Mouse (Mus musculus) neural tube, embryonic 12.5 days (tissue): Measurements from ENCODE around the gene Armh2. TPM values are rescaled to one million over a fixed set of nuclear protein-coding genes. Genes with fewer than 3 reads are reported as not detected.

Experiments used
- ATAC-seq: fragments of 200-750 bp; cut with Nextera tagmentation; 2 replicates; pipeline ENCODE4 v1.8.0; 2017; ENCODE audit warnings: low read depth, mild to moderate bottlenecking, moderate TSS enrichment, moderate library complexity; ENCODE audit not compliant: low FRiP score
- H3K27ac ChIP-seq: fragments of 300-500 bp; sonication (generic); 2 replicates; pipeline ENCODE4 v1.5.1; 2016
- H3K27me3 ChIP-seq: fragments of 300-500 bp; sonication (generic); replicated peaks from 2 replicates; pipeline ENCODE4 v1.6.1; 2016; ENCODE audit warnings: mild to moderate bottlenecking
- H3K36me3 ChIP-seq: fragments of 300-500 bp; sonication (generic); 2 replicates; pipeline ENCODE4 v1.6.1; 2016; ENCODE audit warnings: mild to moderate bottlenecking
- H3K4me1 ChIP-seq: fragments of 300-500 bp; sonication (generic); 2 replicates; pipeline ENCODE4 v1.6.1; 2016
- H3K4me2 ChIP-seq: fragments of 300-500 bp; sonication (generic); replicated peaks from 2 replicates; pipeline ENCODE4 v1.6.1; 2016; ENCODE audit warnings: mild to moderate bottlenecking
- H3K4me3 ChIP-seq: fragments of 300-500 bp; sonication (generic); 2 replicates; pipeline ENCODE4 v1.5.1; 2016
- H3K9ac ChIP-seq: fragments of 300-500 bp; sonication (generic); 2 replicates; pipeline ENCODE4 v1.6.1; 2016; ENCODE audit warnings: mild to moderate bottlenecking
- H3K9me3 ChIP-seq: fragments of 300-500 bp; sonication (generic); 2 replicates; pipeline ENCODE4 v1.6.1; 2016; ENCODE audit warnings: mild to moderate bottlenecking
- WGBS: fragments of 180-500 bp; shearing (Covaris S2); methylation state at CpG from one replicate; pipeline ENCODE4 v1.1.7; 2016; 5-methylcytosine and 5-hydroxymethylcytosine counted together
- polyA plus RNA-seq: library from polyadenylated mRNA; unstranded; fragments of >200 nt; fragmentation: Nextera tagmentation; extraction: Ambion mirVana; gene quantifications from 2 replicates; pipeline ENCODE4 v1.2.1, GENCODE M21; 2016

Armh2 gene
- not detected in 2 replicates for polyA plus RNA-seq

GRCm38 (mm10) chr13:24741028-24741427, at the start of gene Armh2:
Armh2 (plus strand) TSS chr13:24741232.
- Histone ChIP-seq H3K36me3 (no peaks in the 10 kb centered on the region), H3K4me1 (no peaks in the 10 kb centered on the region), H3K9ac (no peak within 1 kb of the TSS), H3K4me3 (no peak within 1 kb of the TSS), H3K4me2 (no peak within 1 kb of the TSS), H3K27ac (no peak within 1 kb of the TSS), H3K9me3 (no peaks in the 10 kb centered on the region), H3K27me3 (no peaks in the 10 kb centered on the region)
- WGBS = 71% methylated on average over 10 of the region's 10 CpGs
- no peak for ATAC-seq

GRCm38 (mm10) chr13:24693312-24693711, 47.7 kb upstream of the Armh2 start:
- Histone ChIP-seq H3K9me3 (no peaks in the 10 kb centered on the region), H3K27me3 (no peaks in the 10 kb centered on the region), H3K27ac (no peak overlapping the region), H3K4me2 (no peak overlapping the region), H3K9ac (no peak overlapping the region), H3K36me3 (no peaks in the 10 kb centered on the region), H3K4me1 (no peaks in the 10 kb centered on the region), H3K4me3 (no peak overlapping the region)
- 94% methylated on average over 7 of the region's 7 CpGs for WGBS
- ATAC-seq = no peak

- Histone ChIP-seq H3K9ac (no peak overlapping the region), H3K36me3 (no peaks in the 10 kb centered on the region), H3K27me3 (no peaks in the 10 kb centered on the region), H3K4me3 (no peak overlapping the region), H3K4me2 (no peak overlapping the region), H3K4me1 (no peaks in the 10 kb centered on the region), H3K27ac (no peak overlapping the region), H3K9me3 (no peaks in the 10 kb centered on the region)
- ATAC-seq = no peak
- WGBS = 87% methylated on average over 4 of the region's 4 CpGs
Observed at GRCm38 (mm10) chr13:24698746-24699145, 42.3 kb upstream of the Armh2 start.

GRCm38 (mm10) chr13:24702128-24702527, 38.9 kb upstream of the Armh2 start:
- WGBS = 84% methylated on average over 5 of the region's 5 CpGs
- no peak for ATAC-seq
- Histone ChIP-seq H3K9me3 (no peaks in the 10 kb centered on the region), H3K36me3 (no peaks in the 10 kb centered on the region), H3K27me3 (no peaks in the 10 kb centered on the region), H3K4me3 (no peak overlapping the region), H3K27ac (no peak overlapping the region), H3K4me1 (no peaks in the 10 kb centered on the region), H3K9ac (no peak overlapping the region), H3K4me2 (no peak overlapping the region)

- Histone ChIP-seq H3K27me3 (no peaks in the 10 kb centered on the region), H3K9me3 (no peaks in the 10 kb centered on the region), H3K9ac (no peak overlapping the region), H3K36me3 (peaks cover 4% of the 10 kb centered on the region; the same call in 1 of the 2 replicates), H3K4me2 (no peak overlapping the region), H3K27ac (no peak overlapping the region), H3K4me3 (no peak overlapping the region), H3K4me1 (0 out of 2 replicates have a peak, but pooled peaks cover 8% of the 10 kb centered on the region)
- WGBS = 67% methylated on average over 12 of the region's 12 CpGs
- ATAC-seq = no peak
Observed at GRCm38 (mm10) chr13:24709656-24710396, 31.2 kb upstream of the Armh2 start.

- Histone ChIP-seq H3K4me1 (0 out of 2 replicates have a peak, but pooled peaks cover 14% of the 10 kb centered on the region), H3K4me2 (no peak overlapping the region), H3K4me3 (no peak overlapping the region), H3K27ac (no peak overlapping the region), H3K27me3 (no peaks in the 10 kb centered on the region), H3K36me3 (peaks cover 4% of the 10 kb centered on the region), H3K9me3 (no peaks in the 10 kb centered on the region), H3K9ac (no peak overlapping the region)
- no peak for ATAC-seq
- 51% methylated on average over 7 of the region's 7 CpGs for WGBS
Observed at GRCm38 (mm10) chr13:24710968-24711367, 30.1 kb upstream of the Armh2 start.

GRCm38 (mm10) chr13:24712581-24713130, 28.4 kb upstream of the Armh2 start:
- ATAC-seq = no peak
- Histone ChIP-seq H3K27ac (no peak overlapping the region), H3K9ac (no peak overlapping the region), H3K27me3 (no peaks in the 10 kb centered on the region), H3K36me3 (peaks cover 7% of the 10 kb centered on the region), H3K9me3 (no peaks in the 10 kb centered on the region), H3K4me1 (0 out of 2 replicates have a peak, but pooled peaks cover 14% of the 10 kb centered on the region), H3K4me3 (no peak overlapping the region), H3K4me2 (no peak overlapping the region)
- WGBS = 87% methylated on average over 7 of the region's 7 CpGs

GRCm38 (mm10) chr13:24713434-24714000, 27.5 kb upstream of the Armh2 start:
- H3K27ac ChIP-seq = no peak overlapping the region
- 10% methylated on average over 16 of the region's 16 CpGs for WGBS
- peak; percentile 73 for ATAC-seq
- peak overlapping the region; percentile 42 for H3K4me2 ChIP-seq
- H3K36me3 ChIP-seq = peaks cover 13% of the 10 kb centered on the region
- 0 out of 2 replicates have a peak, but pooled peaks cover 14% of the 10 kb centered on the region for H3K4me1 ChIP-seq
- H3K27me3 ChIP-seq = no peaks in the 10 kb centered on the region
- H3K9me3 ChIP-seq = no peaks in the 10 kb centered on the region
- no peak overlapping the region for H3K4me3 ChIP-seq
- H3K9ac ChIP-seq = no peak overlapping the region

- WGBS = 72% methylated on average over 9 of the region's 9 CpGs
- Histone ChIP-seq H3K4me3 (no peak overlapping the region), H3K4me1 (0 out of 2 replicates have a peak, but pooled peaks cover 14% of the 10 kb centered on the region), H3K27ac (no peak overlapping the region), H3K36me3 (peaks cover 13% of the 10 kb centered on the region), H3K4me2 (no peak overlapping the region), H3K27me3 (no peaks in the 10 kb centered on the region), H3K9ac (no peak overlapping the region), H3K9me3 (no peaks in the 10 kb centered on the region)
- ATAC-seq = peak; percentile 8; the same call in 1 of the 2 replicates
Observed at GRCm38 (mm10) chr13:24714360-24714885, 26.6 kb upstream of the Armh2 start.

GRCm38 (mm10) chr13:24715601-24716000, 25.4 kb upstream of the Armh2 start:
- Histone ChIP-seq H3K4me2 (no peak overlapping the region), H3K36me3 (peaks cover 13% of the 10 kb centered on the region), H3K9me3 (no peaks in the 10 kb centered on the region), H3K27me3 (no peaks in the 10 kb centered on the region), H3K4me3 (no peak overlapping the region), H3K4me1 (0 out of 2 replicates have a peak, but pooled peaks cover 14% of the 10 kb centered on the region), H3K27ac (no peak overlapping the region), H3K9ac (no peak overlapping the region)
- ATAC-seq = no peak
- WGBS = 51% methylated on average over 5 of the region's 5 CpGs

GRCm38 (mm10) chr13:24716441-24716840, 24.6 kb upstream of the Armh2 start:
- WGBS = 85% methylated on average over 9 of the region's 9 CpGs
- H3K9ac ChIP-seq = no peak overlapping the region
- no peaks in the 10 kb centered on the region for H3K27me3 ChIP-seq
- 0 out of 2 replicates have a peak, but pooled peaks cover 14% of the 10 kb centered on the region for H3K4me1 ChIP-seq
- no peak overlapping the region for H3K4me3 ChIP-seq
- peaks cover 9% of the 10 kb centered on the region for H3K36me3 ChIP-seq
- no peaks in the 10 kb centered on the region for H3K9me3 ChIP-seq
- H3K4me2 ChIP-seq = no peak overlapping the region
- ATAC-seq = no peak
- H3K27ac ChIP-seq = no peak overlapping the region

- Histone ChIP-seq H3K4me3 (no peak overlapping the region), H3K4me1 (0 out of 2 replicates have a peak, but pooled peaks cover 14% of the 10 kb centered on the region), H3K27ac (no peak overlapping the region), H3K9me3 (no peaks in the 10 kb centered on the region), H3K36me3 (peaks cover 9% of the 10 kb centered on the region), H3K27me3 (no peaks in the 10 kb centered on the region), H3K4me2 (no peak overlapping the region), H3K9ac (no peak overlapping the region)
- 78% methylated on average over 7 of the region's 7 CpGs for WGBS
- ATAC-seq = no peak
Observed at GRCm38 (mm10) chr13:24717677-24718076, 23.4 kb upstream of the Armh2 start.
